Mouse (Mus musculus): ENCODE data around the gene Aldh16a1. TPM values are rescaled to one million over a fixed set of nuclear protein-coding genes. Genes with fewer than 3 reads are reported as not detected.
"Not testable (repeated sequence)": the region's sequence is repeated elsewhere in the genome, so short reads cannot be mapped to it uniquely, and the experiment has no call there.

The Aldh16a1 gene
- total RNA-seq, 2 experiments from 2014 or later = 19.1 to 69.0 TPM

DNA sequence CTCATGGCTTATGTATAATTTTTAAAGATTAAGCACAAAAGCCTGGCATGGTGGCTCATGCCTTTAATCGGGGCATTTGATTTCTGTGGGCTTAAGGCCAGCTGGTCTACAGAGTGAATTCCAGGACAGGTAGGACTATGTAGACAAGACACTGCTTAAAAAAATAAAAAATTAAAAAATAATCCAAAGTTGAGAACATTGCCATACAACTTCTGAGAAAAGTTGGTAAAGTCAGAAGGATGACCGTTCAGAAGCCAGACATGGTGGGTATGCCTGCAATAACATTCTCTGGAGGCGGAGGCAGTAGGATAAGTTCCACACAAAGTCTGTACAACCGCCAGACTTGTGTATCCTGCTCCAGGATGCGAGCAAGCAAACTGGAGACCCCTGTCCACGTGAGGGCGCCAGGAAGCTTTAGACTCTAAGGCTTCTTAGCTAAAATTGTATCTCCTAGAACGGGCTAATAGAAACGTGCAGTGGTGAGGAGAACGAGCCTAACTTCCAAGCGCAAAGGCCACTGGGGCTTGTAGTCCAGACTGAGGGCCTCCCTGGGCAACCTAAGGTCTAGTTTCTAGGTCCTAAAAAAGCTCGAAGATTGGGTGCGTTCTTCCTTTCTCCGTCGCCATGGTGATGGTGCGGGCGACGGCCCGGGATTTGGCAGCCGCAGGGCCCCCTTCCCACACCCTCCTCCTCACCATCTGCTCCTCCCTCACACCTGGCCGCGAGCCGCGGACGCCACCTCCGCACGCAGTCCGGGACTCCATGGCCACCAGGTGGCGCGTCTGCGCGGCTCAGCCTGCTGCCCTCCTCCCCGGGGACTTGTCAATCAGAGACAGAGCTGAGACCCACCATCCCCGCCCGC is 7.5 kb upstream of the Aldh16a1 start:
- peak; percentile 82 for ATAC-seq (replicated peaks; ENCODE audit: low FRiP score, low TSS enrichment, poor library complexity, severe bottlenecking)

DNA sequence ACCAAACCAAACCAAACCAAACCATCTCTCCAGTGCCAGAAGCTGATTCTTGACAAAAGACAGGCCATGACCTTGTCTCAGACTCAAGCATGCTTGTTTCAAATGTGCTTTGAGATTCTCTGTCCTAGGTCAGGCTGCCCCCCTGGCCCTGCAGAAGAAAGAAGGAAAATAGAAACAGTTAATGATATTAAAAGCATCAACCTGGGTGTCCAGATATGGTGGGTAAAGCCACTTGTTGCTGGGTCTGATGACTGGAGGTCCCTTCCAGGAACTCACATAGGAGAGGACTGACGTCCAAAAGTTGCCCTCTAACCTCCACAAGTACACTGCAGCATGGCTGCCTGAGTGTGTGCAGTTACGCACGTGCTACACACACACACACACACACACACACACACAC is 6.5 kb upstream of the Aldh16a1 start:
- ATAC-seq (replicated peaks; ENCODE audit: low FRiP score, low TSS enrichment, poor library complexity, severe bottlenecking) = no peak

DNA sequence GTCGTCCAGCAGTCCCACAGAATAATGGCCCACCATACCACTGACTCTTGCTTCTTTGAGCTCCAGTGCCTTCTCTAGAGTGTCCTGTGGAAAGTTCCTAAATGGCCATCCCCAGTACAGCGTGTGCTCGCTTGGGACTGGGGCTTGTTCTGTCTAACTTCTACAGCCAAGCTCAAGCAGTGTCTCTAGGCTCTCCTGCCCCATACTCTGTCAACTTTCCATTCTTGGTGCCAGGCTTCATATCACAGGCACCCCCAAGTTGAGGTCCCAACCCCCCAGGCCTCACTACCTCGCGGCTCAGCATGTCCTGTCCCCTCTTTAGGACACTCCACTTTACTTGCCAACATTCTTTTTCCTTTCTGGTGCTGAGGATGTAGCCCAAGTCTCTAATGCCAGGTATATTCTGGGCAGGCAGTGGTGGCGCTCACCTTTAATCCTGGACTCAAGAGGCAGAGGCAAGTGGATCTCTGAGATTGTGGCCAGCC is 6.0 kb upstream of the Aldh16a1 start:
- ATAC-seq (replicated peaks; ENCODE audit: low FRiP score, low TSS enrichment, poor library complexity, severe bottlenecking) = no peak

DNA sequence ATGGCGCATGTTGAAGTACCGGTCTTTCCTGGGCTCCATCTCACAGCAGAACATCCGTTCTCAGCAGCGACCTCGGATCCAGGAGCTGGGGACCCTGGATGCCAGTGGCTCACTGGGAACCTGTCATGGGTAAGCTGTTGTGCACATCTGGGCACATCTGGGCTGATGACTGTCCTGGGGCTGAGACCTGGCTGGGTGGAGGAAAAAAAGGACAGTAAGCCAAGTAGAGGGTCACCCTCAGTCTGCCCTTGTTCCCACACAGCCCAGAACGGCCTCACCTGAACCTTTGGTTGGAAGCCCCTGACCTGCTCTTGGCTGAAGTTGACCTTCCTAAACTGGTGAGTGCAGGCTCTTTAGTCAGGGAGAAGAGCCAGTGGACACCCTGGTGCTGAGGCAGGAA is 4.6 kb upstream of the Aldh16a1 start:
- no peak for ATAC-seq (replicated peaks; ENCODE audit: low FRiP score, low TSS enrichment, poor library complexity, severe bottlenecking)

DNA sequence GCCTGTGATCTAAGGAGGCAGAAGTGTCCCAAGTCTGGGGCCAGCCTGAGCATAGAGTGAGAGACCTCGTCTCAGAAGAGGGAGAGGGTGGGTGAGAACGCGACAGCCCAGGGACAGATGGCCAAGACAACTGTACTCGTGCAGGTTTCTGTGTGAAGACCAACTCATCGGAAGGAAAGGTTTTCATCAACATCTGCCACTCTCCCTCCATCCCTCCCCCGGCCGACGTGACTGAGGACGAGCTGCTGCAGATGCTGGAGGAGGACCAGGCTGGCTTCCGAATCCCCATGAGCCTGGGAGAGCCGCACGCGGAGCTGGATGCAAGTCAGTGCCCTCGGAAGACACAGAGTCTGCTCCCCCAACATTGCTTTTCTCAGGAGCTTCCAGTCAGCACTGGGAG is 3.1 kb upstream of the Aldh16a1 start:
- no peak for ATAC-seq (replicated peaks; ENCODE audit: low FRiP score, low TSS enrichment, poor library complexity, severe bottlenecking)

DNA sequence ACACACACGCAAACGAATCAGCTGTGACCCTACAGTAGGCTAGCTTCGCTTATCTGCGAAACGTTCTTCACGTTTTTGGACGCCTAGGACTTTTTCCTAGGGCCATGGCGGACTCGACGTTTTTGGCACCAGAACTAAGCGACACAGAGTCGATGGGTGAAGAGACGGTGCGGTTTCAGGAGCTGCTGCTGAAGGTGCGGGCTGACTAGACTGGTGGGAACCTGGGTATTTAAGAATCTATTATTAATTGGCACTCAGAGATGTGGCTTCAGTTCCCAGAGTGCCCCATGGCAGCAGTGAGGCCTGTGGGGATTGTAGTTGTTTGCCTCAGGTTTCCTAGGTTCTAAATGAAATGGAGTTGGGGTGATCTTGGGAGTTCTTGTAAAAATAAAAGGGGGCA is 1.8 kb upstream of the Aldh16a1 start:
- ATAC-seq (replicated peaks; ENCODE audit: low FRiP score, low TSS enrichment, poor library complexity, severe bottlenecking) = no peak

DNA sequence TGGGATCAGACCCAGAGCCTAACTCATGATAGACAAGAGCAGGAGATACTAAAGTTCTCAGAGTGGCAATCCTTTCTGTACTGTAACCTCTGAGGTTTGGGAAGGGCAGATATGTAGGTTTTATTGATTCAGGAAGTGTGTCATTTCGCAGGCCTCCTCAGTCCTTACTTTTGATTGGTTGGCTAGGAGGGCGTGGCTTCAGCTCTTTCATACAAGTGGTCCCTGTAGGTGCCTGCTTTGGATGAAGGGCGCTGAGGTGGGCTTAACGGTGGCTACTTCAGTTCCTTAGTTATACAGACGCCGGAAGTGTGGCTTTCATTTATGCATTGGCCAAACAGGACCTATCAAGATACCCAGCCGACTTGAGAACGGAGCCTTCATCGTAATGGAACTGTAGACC is 1.2 kb upstream of the Aldh16a1 start:
- no peak for ATAC-seq (replicated peaks; ENCODE audit: low FRiP score, low TSS enrichment, poor library complexity, severe bottlenecking)

DNA sequence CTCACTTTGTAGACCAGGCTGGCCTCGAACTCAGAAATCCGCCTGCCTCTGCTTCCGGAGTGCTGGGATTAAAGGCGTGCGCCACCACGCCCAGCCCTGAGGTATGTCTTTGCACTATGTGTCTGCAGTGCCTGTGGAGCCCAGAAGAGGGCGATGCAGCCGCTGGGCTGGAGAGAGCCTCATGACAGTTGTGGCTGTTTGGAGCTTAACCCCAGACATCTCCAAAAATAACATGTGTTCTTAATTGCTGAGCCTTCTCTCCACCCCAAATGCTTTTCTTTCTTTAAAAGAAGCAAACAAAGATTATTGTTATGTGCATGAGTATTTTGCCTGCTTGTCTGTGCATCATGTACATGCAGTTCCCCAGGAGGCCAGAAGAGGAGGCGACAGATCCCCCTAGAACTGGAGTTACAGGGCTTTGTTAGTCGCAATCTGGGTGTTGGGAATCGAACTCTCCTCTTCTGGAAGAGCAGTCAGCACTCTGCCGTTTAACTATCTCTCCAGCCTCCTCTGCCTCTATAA is 670 bp upstream of the Aldh16a1 start:
- ATAC-seq (replicated peaks; ENCODE audit: low FRiP score, low TSS enrichment, poor library complexity, severe bottlenecking) = peak; percentile 56

DNA sequence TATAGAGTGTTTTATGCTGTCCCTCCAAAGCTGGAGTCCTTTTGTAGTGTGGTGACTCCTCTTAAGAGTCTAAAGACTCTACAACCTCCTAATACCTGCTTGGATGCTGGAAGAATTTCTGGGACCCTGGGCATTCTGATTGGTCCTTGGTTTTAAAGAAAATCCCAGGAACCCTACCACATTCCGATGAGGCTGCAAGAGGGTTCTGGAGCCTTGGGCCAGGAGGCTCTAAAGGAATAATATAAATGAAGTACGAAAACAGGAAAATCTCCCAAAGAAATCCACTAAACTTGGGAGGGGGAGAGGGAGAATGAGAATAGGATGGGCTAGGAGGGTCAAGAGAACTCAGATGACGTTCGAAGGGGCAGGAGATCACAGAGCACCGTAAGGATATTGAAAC is 798 bp downstream of the Aldh16a1 start:
- ATAC-seq (replicated peaks; ENCODE audit: low FRiP score, low TSS enrichment, poor library complexity, severe bottlenecking) = no peak

DNA sequence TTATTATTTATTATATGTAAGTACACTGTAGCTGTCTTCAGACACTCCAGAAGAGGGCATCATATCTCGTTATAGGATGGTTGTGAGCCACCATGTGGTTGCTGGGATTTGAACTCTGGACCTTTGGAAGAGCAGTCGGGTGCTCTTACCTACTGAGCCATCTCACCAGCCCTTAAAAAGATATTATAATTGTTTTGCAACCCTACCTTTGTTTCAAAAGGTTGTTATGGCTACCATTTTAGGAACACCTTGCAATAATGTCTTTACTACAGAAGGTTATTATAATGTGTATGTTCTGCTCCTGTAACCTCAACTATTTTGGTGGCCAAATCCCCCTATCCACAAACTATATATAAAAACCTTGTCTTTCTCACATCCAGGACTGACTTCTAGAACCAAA is 1.3 kb downstream of the Aldh16a1 start:
- ATAC-seq (replicated peaks; ENCODE audit: low FRiP score, low TSS enrichment, poor library complexity, severe bottlenecking) = not testable (repeated sequence)

DNA sequence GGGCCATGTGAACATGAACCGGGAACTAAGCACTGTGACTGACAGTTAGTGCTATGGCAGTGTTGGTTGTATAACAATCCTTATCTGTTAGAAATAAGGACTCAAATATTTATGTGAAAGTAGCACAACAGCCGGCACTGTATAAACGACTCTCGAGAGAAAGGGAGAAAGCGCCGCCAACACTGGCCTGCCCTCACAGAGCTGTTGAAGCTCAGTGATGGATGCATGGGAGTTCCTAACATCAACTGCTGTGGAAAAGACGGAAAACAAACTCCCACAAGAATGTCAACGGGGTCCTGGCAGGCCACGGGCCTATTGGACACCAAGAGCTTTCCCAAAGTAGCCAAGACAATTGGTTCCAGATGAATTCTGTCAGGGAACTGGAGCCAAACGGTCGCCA is 3.1 kb downstream of the Aldh16a1 start:
- ATAC-seq (replicated peaks; ENCODE audit: low FRiP score, low TSS enrichment, poor library complexity, severe bottlenecking) = no peak

DNA sequence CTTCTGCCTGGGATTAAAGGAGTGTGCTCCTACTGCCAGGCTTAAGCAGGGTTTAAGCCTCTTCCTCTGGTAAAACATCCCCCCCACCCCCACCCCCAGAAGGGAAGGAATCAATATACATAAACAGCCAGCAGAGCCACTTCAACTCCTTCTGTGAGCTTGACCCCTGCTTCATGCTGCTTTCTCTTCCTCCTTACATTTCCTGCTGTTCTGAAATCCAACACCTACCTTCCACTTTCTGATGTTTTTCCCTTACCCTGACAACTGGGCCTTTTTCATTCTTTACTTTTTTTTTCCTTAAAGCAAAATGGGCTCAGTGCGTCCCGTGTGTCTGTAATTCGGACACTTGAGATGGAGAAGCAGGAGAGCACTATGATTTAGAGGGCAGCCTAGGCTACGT is 4.1 kb downstream of the Aldh16a1 start:
- ATAC-seq (replicated peaks; ENCODE audit: low FRiP score, low TSS enrichment, poor library complexity, severe bottlenecking) = no peak

DNA sequence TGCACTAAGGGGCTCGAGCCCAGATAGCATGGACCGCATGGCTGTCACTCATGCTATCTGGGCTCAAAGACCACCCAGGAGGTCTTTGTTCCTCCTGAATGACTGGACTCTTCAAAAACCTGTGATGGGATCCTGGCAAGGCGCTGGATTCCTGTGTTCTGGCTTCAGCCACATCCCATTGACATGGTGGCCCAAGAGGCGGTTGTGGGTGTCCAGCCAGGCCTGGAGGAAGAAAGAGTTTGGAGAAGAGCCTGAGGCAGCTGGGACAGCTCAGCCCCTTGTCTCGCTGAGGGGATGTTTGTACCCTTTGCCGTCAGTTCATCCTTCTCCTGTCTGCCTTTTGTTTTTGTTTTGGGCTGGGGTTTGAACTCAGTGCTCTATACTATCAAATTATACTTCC is 4.8 kb downstream of the Aldh16a1 start:
- ATAC-seq (replicated peaks; ENCODE audit: low FRiP score, low TSS enrichment, poor library complexity, severe bottlenecking) = no peak

DNA sequence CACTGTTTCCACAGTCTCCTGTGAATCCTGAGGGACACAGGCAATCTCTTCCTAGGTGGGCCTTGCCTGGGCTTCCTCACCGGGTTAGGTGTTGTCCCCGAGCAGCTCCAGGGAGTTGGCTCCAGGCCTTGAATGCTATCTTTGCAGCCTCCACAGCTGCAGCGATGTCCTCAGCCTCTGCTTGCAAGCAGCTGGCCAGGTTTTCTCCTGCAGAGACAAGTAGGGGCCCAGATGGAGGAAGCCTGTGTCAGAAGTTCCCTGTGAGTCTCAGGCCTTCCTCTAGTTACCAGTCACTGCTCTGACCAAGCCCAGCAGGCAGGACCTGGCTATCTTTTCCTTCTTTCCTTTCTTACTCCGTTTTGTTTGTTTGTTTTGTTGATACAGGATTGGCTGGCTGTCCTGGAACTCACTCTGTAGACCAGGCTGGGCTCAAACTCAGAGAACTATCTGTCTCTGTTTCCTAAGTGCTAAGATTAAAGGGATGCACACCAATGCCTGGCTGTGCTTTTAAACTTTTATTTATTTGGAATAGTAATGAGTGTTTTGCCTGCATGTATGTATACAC is 5.8 kb downstream of the Aldh16a1 start:
- no peak for ATAC-seq (replicated peaks; ENCODE audit: low FRiP score, low TSS enrichment, poor library complexity, severe bottlenecking)

DNA sequence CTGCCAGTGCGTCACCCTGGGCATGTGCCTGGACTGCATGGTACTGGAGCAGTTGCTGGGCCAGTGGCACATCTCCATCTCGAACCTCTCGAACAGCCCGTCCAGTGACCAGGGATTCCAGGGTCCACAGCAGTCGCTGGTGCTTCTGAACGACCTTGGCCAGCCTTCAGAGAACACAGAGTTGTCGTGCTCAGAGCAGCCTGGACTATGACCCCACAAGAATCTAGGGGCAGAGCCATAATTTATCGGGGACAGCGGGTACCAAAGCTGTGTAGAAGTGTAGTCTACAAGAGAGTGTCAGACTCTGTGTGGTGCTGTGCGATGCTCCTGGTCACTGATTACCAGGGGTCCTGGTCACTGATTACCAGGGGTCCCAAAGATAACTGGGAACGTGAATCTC is 6.5 kb downstream of the Aldh16a1 start:
- no peak for ATAC-seq (replicated peaks; ENCODE audit: low FRiP score, low TSS enrichment, poor library complexity, severe bottlenecking)

DNA sequence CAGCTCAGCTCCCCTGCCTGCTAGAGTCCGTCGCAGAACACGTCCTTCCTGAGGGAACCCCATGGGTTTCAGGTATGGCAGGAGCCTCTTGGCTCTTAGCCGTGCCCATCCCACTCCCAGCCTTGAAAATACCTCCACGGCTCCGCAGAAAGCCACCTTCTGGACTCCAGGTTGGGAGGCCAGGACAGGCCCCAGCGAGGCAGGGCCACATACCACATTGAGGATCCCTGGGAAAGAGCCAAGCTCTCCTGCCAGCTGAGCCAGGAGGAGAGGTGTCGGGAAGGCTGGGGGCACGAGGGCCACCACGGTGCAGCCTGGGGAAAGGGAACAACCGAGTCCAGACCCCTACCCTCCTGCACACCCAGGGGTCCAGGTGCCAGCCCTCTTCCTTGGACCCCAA is 7.1 kb downstream of the Aldh16a1 start:
- no peak for ATAC-seq (replicated peaks; ENCODE audit: low FRiP score, low TSS enrichment, poor library complexity, severe bottlenecking)

DNA sequence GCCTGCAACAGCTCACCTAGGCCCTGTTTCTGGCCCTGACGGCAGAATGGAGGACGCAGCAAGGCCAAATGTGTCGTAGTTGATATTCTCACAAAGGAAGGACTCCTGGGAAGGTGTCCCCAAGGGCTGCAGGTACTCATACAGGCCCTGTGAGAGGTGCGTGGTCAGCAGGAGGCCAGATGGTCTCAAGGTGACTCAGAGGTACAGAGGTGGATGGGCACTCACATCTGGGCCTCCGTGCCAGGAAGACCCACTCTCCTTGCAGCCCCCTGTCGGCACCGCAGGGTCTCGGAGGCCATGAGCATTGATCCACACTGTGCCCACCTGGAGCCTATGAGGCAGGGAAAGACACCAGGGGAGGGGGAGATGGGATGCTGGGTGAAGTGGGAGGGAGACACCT is 8.9 kb downstream of the Aldh16a1 start:
- ATAC-seq (replicated peaks; ENCODE audit: low FRiP score, low TSS enrichment, poor library complexity, severe bottlenecking) = no peak

DNA sequence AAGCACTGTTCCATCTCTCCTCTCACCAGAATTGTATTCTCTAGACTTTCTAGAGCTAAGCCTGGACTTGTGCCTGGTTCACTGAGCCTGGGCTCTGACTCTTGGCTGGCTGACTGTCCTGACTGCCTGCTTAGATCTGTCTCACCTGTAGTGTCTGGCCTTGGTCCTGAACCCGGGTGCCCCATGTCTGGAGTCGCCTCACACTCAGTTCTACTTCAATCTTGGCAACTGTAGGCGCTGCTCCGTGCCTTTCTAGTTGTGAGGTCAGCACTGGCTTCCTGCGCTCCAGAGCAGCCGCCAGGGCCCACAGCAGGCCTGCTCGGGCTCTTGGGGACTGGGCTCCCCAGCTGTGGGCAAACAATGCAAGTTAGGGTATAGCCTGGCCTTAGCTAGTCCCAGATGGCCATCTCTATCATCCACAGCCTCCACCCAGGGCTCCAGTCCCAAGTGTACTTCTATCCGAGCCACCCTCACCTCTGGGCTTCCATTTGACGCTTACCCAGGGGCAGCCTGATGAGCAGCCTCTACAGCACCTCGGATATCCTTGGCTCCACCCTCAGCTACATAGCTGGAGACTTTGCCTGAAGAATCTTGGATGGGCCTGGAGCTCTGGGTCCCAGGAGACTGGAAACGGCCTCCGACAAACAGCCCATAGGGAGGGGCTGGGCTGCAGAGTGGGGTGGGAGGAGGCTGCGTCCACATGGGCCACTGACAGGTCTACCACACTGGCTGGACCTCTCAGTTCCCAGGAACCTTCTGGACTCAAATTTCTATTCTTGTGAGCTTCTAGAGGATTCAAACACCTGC is 9.8 kb downstream of the Aldh16a1 start:
- no peak for ATAC-seq (replicated peaks; ENCODE audit: low FRiP score, low TSS enrichment, poor library complexity, severe bottlenecking)

DNA sequence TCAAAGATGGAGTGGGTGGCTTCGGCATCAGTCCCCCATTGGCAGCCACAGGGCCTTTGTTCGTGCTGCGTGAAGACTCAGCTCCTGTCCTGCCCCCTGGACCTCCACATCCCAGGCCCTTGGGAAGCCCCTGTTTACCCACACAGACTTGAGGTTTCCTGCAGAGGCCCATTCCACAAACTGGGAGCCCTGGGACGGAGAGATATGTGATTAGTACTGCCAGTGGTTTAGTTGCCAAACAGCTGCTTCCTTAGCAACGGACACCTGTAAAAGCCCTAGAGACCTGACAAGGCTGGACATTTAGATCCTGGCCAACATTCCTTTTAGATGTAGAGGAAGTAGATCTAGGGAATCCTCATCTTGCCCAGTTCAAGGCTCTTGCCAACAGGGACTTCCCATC is 12.5 kb downstream of the Aldh16a1 start:
- no peak for ATAC-seq (replicated peaks; ENCODE audit: low FRiP score, low TSS enrichment, poor library complexity, severe bottlenecking)

DNA sequence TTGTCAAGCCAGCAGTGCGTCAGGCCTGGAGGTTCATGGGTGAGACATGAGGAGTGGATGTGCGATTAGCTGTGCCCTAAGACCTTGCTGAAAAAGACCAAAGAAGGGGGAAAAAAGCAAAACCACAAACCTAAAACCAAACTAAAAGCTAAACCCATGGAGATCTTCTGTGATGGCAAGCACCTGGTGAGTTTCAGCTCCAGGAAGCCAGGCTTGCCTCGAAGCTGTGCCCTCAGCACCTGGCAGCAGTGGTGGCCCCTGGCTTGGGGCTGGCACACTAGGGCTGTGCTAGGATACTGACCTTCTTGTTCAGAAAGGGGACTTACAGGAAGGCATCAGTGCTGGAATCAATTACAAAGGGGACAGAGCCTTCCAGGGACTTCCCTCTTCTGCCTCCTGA is 13.1 kb downstream of the Aldh16a1 start:
- no peak for ATAC-seq (replicated peaks; ENCODE audit: low FRiP score, low TSS enrichment, poor library complexity, severe bottlenecking)

All from megakaryocyte-erythroid progenitor cell, adult 5-6 weeks (primary cell).